Mouse (Mus musculus): ENCODE measurements around the gene Comt.

Comt gene

DNA sequence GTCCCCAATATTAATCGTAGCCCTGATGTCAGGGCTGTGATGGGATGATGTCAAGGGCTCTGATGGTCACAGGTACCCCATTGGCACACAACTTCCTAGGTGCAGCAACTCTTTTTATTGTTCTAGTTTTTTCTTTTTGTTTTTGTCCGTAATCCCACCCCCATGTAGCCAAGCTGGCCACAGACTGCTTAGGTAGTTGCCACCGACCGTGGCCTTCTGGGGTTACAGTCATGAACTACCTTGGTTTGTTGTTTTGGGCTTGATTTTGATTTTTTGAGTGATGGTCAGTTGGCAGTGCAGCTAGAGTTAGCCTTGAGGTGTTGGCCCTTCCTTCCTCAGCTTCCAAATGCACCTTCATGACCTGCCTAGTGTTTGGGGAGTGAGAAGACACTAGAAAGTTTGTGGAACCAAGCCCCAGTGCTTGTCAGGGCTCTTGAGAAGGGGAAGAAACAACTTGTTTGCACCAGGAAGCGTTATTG lies at the start of gene Comt:
TSS of gene Comt (minus strand) at position 51 of the 479 bp plus-strand sequence.
- no peak for DNase-seq

DNA sequence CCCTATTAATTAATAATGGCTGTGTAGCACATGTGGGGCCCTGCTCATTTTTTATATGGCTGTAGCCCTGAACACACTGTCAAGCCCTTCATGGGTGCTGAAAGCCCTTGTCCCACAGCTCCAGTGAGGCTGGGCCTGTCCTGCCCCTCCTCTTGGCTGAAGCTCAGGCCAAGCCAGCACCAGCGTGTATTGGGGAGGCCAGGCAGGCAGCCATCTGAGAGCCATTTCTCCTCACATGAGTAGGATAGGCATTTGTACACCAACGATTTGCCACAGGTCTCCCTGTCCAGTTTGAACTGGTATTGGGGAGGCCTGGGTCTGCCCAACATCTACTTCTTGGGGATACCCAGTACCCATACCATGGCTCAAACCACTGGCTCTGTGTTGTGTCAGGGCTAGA lies 47.4 kb upstream of the Comt start:
- DNase-seq = no peak

- no peak for DNase-seq
Measured at GRCm38 (mm10) chr16:18472976-18473375, 46.3 kb upstream of the Comt start.

DNA sequence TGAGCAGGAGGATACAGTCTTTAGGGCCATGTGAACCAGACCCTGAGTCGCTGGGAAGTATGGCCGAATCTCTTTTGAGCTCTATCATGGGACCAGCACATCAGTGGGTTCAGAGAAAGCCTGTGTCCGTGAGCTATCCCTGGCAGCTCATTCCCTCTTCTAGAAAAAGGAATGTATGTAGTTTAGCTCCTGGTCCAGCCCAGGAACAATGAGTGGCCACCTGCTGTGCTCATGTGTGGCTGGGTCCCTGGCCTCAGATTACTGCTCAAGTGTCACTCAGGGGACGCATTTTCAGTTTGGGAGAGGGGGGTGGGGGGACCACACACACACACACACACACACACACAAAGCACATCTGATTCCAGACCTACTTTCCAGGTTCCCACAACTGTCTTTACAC lies 45.8 kb upstream of the Comt start:
- peak; percentile 64 for DNase-seq

- DNase-seq = no peak
Measured at GRCm38 (mm10) chr16:18471976-18472375, 45.3 kb upstream of the Comt start.

GRCm38 (mm10) chr16:18471381-18471955 lies 44.8 kb upstream of the Comt start:
- DNase-seq = peak; percentile 47

DNA sequence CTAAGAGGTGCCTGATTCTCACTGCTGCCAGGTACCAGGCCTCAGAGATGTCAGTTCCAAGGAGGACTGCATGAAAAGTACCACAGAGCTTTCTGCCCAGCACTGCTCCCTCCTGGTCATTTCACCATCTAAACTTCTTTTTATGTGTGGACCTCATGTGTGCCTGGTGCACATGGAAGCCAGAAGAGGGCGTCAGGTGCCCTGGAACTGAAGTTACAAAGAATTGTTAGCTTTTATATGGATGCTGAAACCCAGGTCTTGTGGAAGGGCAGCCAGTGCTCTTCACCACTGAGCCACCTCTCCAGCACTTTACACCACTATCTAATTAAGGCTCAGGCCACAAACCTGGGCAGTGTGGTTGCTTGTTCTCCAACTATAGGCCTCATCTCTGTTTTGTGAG lies 44.2 kb upstream of the Comt start:
- DNase-seq = no peak

DNA sequence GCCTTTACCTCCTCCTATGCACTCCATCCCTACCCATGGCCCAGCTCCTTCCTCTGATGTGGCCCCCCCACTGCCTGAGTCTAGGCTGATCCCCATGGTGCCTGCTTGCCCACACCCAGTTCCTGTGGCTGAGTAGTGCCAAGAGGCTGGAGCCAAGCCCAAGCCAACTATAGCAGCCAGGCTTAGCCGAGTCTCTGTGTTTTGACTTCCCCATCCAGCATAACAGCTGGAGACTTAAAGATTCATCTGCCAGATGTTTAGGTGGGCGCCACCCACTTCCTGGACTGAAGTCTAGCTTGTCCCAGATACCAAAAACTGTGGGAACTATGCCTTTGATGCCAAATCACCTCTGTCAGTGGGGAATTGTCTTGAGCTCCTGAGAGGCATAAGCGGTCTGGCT lies 37.6 kb upstream of the Comt start:
- DNase-seq = no peak

- no peak for DNase-seq
Measured at GRCm38 (mm10) chr16:18462598-18462997, 35.9 kb upstream of the Comt start.

DNA sequence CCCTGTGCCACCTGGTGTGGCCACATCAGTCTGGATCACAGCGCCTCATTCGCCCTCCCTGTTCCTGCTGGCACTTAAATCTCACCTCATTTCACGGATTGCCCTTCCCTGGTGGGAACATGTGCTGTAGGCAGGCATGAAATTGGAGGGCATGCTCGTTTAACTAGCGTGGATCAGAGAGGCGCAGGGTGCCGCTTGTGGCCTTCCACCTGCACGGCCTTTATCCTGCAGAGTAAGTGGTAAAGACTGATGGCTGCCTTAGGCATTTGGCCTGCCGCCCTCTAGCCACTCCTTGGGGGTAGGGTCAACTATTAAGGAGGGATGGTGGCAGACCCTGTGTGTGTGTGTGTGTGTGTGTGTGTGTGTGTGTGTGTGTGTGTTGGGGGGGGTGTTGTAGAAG lies 35.4 kb upstream of the Comt start:
- no peak for DNase-seq

GRCm38 (mm10) chr16:18460826-18461225 lies 34.2 kb upstream of the Comt start:
- DNase-seq = no peak

- peak; percentile 86 for DNase-seq
Measured at GRCm38 (mm10) chr16:18459955-18460370, 33.3 kb upstream of the Comt start.

DNA sequence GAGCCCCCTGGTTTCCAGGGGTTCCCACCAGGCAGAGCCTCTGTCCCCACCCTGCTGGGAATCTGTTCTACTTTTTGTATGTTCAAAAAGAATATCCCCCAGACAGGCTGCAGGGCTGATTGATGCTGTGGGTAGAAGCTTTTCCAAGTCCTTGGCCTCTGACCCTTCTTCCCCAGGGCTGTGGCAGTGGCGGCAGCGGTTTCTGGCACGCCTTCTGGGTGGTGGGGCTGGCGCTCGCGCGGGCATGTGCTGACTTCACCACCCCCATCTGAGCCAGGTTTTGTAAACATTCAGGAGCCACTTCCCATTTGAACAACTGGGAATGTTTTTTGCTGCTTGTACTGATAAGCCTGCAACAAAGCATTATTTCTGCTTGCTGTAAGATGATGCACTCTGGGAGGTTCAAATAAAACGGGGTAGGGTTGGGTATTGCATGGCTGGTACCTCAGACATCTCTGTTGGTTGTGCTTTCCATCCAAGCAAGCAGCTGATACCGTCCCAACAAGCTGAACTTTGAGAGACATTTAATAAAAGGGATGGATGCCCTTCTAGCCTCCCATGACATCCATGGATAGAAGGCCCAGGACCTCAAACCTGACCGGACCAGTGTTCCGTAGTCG lies 32.8 kb upstream of the Comt start:
- peak; percentile 35 for DNase-seq

GRCm38 (mm10) chr16:18458661-18459060 lies 32.0 kb upstream of the Comt start:
- DNase-seq = no peak

DNA sequence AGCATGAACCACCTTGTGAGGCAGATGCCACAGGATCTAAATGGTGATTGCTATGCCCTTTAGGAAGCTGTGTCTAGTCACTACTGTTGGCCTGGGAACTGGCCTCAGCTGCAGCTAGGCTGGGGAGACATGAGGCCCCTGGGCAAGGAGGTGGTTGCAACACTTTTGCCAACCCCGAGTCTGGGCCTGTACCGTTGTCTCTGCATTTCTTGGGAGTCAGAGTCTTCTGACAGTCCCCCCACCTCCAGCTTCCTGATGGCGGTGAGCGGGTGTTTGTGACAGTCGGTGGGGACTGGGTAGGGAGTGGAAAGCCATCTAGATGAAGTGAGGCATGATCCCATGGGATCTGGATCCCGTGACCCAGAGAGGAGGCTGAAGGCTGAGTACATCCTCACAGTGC lies 28.8 kb upstream of the Comt start:
- no peak for DNase-seq

DNA sequence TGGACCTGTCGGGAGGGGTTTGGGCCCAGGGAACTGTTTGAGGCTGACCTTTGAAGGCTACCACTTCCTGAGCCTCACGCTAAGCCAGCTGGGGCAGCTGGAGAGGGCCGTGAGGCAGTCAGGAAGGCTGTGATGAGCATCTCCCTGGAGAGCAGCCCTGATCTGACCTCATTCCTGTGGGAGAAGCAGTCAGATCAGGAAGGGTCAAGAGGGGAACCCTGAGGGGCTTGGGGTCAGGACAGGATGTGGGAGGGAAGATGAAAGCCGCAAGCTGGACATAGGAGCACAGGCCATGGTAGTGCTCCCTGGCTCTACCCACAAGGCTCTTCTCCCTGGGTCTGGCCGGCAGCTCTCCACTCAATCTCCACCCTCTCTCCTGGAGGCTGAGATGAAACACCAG lies 27.2 kb upstream of the Comt start:
- DNase-seq = peak; percentile 29

GRCm38 (mm10) chr16:18452361-18452862 lies 25.8 kb upstream of the Comt start:
- DNase-seq = peak; percentile 42

- DNase-seq = peak; percentile 61
Measured at GRCm38 (mm10) chr16:18451486-18452181, 25.0 kb upstream of the Comt start.

GRCm38 (mm10) chr16:18449005-18449404 lies 22.4 kb upstream of the Comt start:
- no peak for DNase-seq

DNA sequence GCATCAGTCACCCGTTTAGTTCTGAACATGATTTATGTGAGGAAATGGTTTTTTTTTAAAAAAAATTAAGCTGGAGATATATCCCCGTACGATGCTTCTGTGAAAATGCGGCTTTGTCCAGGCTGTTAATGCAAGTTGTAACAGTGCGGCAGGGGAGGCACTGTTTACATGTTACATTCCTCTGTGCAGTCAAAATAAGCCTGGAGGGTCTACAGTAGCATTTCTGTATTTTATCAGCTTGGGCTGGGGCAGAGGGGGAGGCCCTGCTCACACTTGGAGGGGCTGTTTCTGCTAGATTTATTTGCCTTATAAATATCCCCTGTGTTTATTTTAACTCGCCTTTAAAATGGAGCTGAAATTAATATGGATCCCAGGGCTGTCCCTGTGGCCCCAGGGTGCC lies 21.5 kb upstream of the Comt start:
- DNase-seq = no peak

DNA sequence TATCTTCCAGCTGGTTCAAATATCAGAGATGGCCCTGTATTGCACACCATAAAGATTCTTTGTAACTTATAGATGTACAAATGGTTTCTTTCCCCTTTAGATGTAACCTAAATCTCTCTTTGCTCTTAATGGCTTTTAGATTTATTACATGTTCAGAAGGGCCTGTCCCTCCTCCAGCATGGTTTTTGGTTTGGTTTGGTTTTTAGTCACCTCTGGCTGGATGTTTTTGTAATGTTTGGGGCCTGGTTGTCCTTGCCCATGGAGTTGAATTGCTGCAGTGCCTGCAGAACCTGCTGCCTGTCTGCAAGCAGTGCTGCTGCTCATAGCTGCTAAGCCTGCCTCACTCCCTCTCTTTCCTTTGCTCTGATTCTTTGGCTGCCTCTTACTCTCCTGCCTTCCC lies 20.6 kb upstream of the Comt start:
- DNase-seq = no peak

DNA sequence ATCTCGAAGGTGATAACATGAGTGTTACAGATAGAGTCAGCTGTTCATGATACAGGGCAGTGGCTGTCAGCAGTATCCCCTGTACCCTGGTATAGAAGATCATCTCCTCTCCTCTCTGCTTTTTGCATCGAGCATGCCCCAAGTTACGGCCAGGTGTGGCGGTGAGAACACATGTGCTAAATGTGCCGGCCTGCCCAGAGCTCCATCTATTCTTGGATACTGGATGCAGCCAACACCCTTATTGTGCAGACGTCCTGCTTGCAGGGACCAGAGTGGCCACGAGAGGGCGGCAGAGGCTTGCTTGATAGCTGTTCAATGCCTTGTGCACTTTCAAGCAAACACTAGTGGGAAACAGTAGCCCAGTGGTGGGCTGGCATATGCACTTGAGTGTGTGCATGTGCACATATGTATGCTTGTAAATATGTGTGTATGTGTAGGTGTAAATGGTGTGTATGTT lies 16.8 kb upstream of the Comt start:
- peak; percentile 91 for DNase-seq

GRCm38 (mm10) chr16:18436128-18436527 lies 9.5 kb upstream of the Comt start:
- DNase-seq = no peak

DNA sequence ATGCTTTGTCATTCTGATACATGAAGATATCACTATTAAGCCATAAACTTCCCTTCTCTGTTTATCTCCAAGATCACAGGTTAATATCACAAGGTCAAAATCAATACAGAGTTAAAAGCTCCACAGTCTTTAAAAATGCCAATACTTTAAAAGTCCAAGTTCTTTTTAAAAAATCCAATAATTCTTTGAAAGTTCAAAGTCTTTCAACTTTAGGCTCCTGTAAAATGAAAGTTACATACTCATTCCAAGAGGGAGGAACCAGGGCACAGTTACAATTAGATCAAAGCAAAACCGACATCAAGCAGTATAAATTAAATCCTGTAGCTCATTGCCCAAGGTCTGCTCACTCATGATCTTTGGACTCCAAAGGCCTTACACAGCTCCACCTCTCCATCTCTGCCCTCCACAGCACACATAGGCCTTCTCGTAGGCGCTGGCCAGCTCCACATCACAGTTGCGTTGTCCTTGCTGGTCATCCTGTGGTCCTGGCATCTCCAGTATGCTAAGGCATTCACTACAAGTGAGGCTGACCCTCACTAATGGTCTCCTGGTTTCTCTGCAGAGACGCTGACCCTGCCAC lies 6.8 kb upstream of the Comt start:
- DNase-seq = no peak
